Mouse (Mus musculus) colon, adult 2 months (tissue): ENCODE data around the gene Vmn1r20. TPM values are rescaled to one million over a fixed set of nuclear protein-coding genes. Genes with fewer than 3 reads are reported as not detected.

Experiments used
- polyA plus RNA-seq: library from polyadenylated mRNA; depleted of rRNA; stranded (reverse); fragments of >200 nt; gene quantifications from 2 replicates; pipeline ENCODE4 v1.2.3, GENCODE M21; 2012; rRNA removed

Vmn1r20 gene
- polyA plus RNA-seq: not detected in 2 replicates

GRCm38 (mm10) chr6:57428630-57429029, at the start of gene Vmn1r20:
TSS of gene Vmn1r20 (plus strand) at chr6:57428930.

DNA sequence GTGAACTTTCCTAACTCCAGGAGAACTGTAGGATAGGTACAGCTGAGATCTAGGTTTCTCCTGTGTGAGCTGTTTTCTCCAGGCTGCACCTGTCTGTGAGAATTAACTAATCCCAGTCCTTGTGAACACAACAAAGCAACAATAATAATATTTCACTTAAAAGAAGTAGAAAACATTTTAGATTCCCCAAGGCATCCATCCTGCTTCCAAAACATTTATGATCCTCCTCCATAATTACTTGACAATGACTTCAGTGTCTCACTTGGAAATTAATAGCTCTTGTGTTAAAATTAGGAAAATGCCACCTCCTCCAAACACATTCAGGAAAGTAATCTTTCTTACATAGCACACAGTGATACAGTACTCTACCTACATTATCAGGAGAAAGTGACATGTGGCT, 33.0 kb upstream of the Vmn1r20 start, which contains the start of gene Vmn1r18:
TSS of gene Vmn1r18 (minus strand) at position 101 of the 400 bp plus-strand sequence.

DNA sequence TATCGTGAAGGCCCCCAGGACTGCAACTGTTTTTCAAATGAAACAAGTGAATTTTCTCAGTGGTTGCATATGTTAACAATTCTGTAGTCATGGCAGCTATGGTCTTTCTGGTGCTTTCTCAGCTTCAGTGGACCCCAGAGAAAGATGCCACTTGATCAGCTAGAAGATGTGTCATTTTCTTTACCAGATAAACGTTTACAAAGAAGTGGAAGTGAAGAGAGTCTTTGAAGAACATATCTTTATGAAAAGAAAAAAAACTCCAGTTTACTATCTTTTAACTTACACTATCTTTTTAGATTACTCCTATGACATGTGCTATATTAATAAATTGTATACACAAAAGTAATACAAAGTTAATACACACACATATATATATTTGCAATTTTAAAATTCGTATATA, 25.2 kb upstream of the Vmn1r20 start, which contains the start of gene Vmn1r19:
TSS of gene Vmn1r19 (plus strand) at position 301 of the 400 bp plus-strand sequence.

Other genes with a start within 250 kb of the Vmn1r20 start
- gene Vmn1r13, start 225.6 kb upstream of the Vmn1r20 start, polyA plus RNA-seq: not detected in 2 replicates
- not detected in 2 replicates for gene Vmn1r14, start 197.2 kb upstream of the Vmn1r20 start, polyA plus RNA-seq
- gene Vmn1r15, start 171.0 kb upstream of the Vmn1r20 start, polyA plus RNA-seq: not detected in 2 replicates
- not detected in 2 replicates for gene Vmn1r16, start 99.4 kb upstream of the Vmn1r20 start, polyA plus RNA-seq
- not detected in 2 replicates for gene Vmn1r17, start 65.2 kb upstream of the Vmn1r20 start, polyA plus RNA-seq
- gene Vmn1r18, start 33.1 kb upstream of the Vmn1r20 start, polyA plus RNA-seq: not detected in 2 replicates
- not detected in 2 replicates for gene Vmn1r19, start 25.1 kb upstream of the Vmn1r20 start, polyA plus RNA-seq
- gene Ppm1k, start 106.5 kb downstream of the Vmn1r20 start, polyA plus RNA-seq: 0.59 and 0.93 TPM in 2 replicates
- 5.4 and 6.2 TPM in 2 replicates for gene Herc6, start 152.1 kb downstream of the Vmn1r20 start, polyA plus RNA-seq